Mouse (Mus musculus) E14TG2a.4 (cell line): Measurements from ENCODE around the gene 1700025C18Rik.

ENCODE experiments used
- CTCF ChIP-seq: conservative IDR thresholded peaks from 2 replicates; pipeline ENCODE4 v1.5.1; 2014; ENCODE audit warnings: low read length
- NANOG ChIP-seq: IDR thresholded peaks from 2 replicates; pipeline ENCODE4 v1.6.1; 2014; ENCODE audit warnings: borderline replicate concordance, low read length, mixed read lengths
- POU5F1 ChIP-seq: IDR thresholded peaks from 2 replicates; pipeline ENCODE4 v1.6.1; 2014; ENCODE audit warnings: low read length, borderline replicate concordance

DNA sequence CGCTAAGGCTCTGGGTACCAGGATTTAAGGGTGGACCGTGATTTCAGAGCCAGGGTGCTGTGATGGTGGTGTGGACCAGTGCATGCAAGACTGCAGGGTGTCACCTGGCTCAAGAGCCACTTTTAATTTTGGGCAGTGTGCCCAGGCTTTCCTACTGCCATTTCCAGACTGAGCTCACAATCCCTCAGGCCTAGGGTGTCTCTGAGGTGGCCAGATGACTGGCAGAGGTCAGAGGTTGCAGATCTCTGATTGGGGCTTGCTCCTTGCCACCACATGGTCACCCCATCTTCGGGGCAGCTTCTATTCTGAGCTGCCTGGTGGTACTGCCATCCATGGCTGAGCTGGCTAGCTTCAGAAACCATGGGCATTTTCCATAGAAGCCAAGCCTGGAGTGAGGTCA lies 8.3 kb upstream of the 1700025C18Rik start:
- TF ChIP-seq CTCF = no peak
- no peak for TF ChIP-seq POU5F1
- no peak for TF ChIP-seq NANOG
